Mouse (Mus musculus): ENCODE measurements around the gene Nkx1-2. TPM values are rescaled to one million over a fixed set of nuclear protein-coding genes. Genes with fewer than 3 reads are reported as not detected.
A peak's percentile ranks its signal among the peaks of the same experiment; 100 is the strongest.

Nkx1-2 gene
- polyA plus RNA-seq, 1 experiment from 2014 or later = not detected

GRCm38 (mm10) chr7:132551351-132552126 is 47.9 kb downstream of the Nkx1-2 start:
- peaks cover under 1% of the 10 kb centered on the region for H3K36me3 ChIP-seq
- WGBS = 2% methylated on average over 27 of the region's 27 CpGs
- peak; percentile 97 for DNase-seq (ENCODE audit: low spot score)
- peak overlapping the region; percentile 63 for H3K4me3 ChIP-seq
- H3K9me3 ChIP-seq (replicated peaks) = no peaks in the 10 kb centered on the region
- peak overlapping the region; percentile 83 for H3K27ac ChIP-seq
- no peaks in the 10 kb centered on the region for H3K27me3 ChIP-seq (ENCODE audit: low read depth, poor library complexity, severe bottlenecking)
- H3K4me1 ChIP-seq = peaks cover 9% of the 10 kb centered on the region

- WGBS = 80% methylated on average over 3 of the region's 3 CpGs
- H3K27me3 ChIP-seq (ENCODE audit: low read depth, poor library complexity, severe bottlenecking) = no peaks in the 10 kb centered on the region
- no peaks in the 10 kb centered on the region for H3K9me3 ChIP-seq (replicated peaks)
Observed at GRCm38 (mm10) chr7:132547126-132547525, 52.3 kb downstream of the Nkx1-2 start.

More at GRCm38 (mm10) chr7:132547126-132547525, 52.3 kb downstream of the Nkx1-2 start:
- no peak overlapping the region for H3K4me3 ChIP-seq
- no peak overlapping the region for H3K27ac ChIP-seq
- no peaks in the 10 kb centered on the region for H3K36me3 ChIP-seq
- DNase-seq (ENCODE audit: low spot score) = no peak
- H3K4me1 ChIP-seq = peaks cover 7% of the 10 kb centered on the region; the same call in 1 of the 2 replicates

Other genes with a start within 250 kb of the Nkx1-2 start
- 126 TPM in 2 replicates for gene Oat, start 23.2 kb downstream of the Nkx1-2 start, polyA plus RNA-seq (2016; fragmentation: Nextera tagmentation; extraction: Ambion mirVana)
- 20.1 and 28.0 TPM in 2 replicates for gene Lhpp, start 11.0 kb upstream of the Nkx1-2 start, polyA plus RNA-seq (2016; fragmentation: Nextera tagmentation; extraction: Ambion mirVana)
- 32.7 and 39.1 TPM in 2 replicates for gene Fam53b, start 214.2 kb upstream of the Nkx1-2 start, polyA plus RNA-seq (2016; fragmentation: Nextera tagmentation; extraction: Ambion mirVana)

Data from limb, embryonic 10.5 days (tissue).